Mouse (Mus musculus): ENCODE results near the gene Ubr4.

The Ubr4 gene

GRCm38 (mm10) chr4:139430891-139431290 lies 78.5 kb downstream of the Ubr4 start:
- no peak for DNase-seq (ENCODE audit: low spot score in 2 of 2)

- no peak for DNase-seq (ENCODE audit: low spot score in 2 of 2)
These were observed 80.8 kb downstream of the Ubr4 start for GRCm38 (mm10) chr4:139432966-139433765.

- DNase-seq (ENCODE audit: low spot score in 2 of 2), result no peak
These were observed 88.8 kb downstream of the Ubr4 start for GRCm38 (mm10) chr4:139441244-139441643.

GRCm38 (mm10) chr4:139441806-139442205 lies 89.4 kb downstream of the Ubr4 start:
- no peak for DNase-seq (ENCODE audit: low spot score in 2 of 2)

GRCm38 (mm10) chr4:139442391-139443355 lies 90.3 kb downstream of the Ubr4 start:
- DNase-seq (ENCODE audit: low spot score in 2 of 2), result no peak

- no peak for DNase-seq (ENCODE audit: low spot score in 2 of 2)
These were observed 91.9 kb downstream of the Ubr4 start for GRCm38 (mm10) chr4:139444315-139444714.

GRCm38 (mm10) chr4:139446176-139446575 lies 93.8 kb downstream of the Ubr4 start:
- no peak for DNase-seq (ENCODE audit: low spot score in 2 of 2)

GRCm38 (mm10) chr4:139446731-139447675 lies 94.6 kb downstream of the Ubr4 start:
- no peak for DNase-seq (ENCODE audit: low spot score in 2 of 2)

GRCm38 (mm10) chr4:139452944-139453700 lies 100.7 kb downstream of the Ubr4 start:
- DNase-seq (ENCODE audit: low spot score in 2 of 2), result no peak

GRCm38 (mm10) chr4:139454339-139454738 lies 101.9 kb downstream of the Ubr4 start:
- no peak for DNase-seq (ENCODE audit: low spot score in 2 of 2)

GRCm38 (mm10) chr4:139459970-139460369 lies 107.6 kb downstream of the Ubr4 start:
- DNase-seq (ENCODE audit: low spot score in 2 of 2), result no peak

- no peak for DNase-seq (ENCODE audit: low spot score in 2 of 2)
These were observed 111.8 kb downstream of the Ubr4 start for GRCm38 (mm10) chr4:139464163-139464562.

- DNase-seq (ENCODE audit: low spot score in 2 of 2), result no peak
These were observed 114.1 kb downstream of the Ubr4 start for GRCm38 (mm10) chr4:139466541-139466940.

- peak in 1 of 2 experiments; percentile 69 for DNase-seq (ENCODE audit: low spot score in 2 of 2)
These were observed 117.8 kb downstream of the Ubr4 start for GRCm38 (mm10) chr4:139470198-139470597.

GRCm38 (mm10) chr4:139476663-139477625 lies 124.5 kb downstream of the Ubr4 start:
- DNase-seq (ENCODE audit: low spot score in 2 of 2), result peak in 1 of 2 experiments; percentile 54

GRCm38 (mm10) chr4:139477983-139478382 lies 125.6 kb downstream of the Ubr4 start:
- no peak for DNase-seq (ENCODE audit: low spot score in 2 of 2)

- DNase-seq (ENCODE audit: low spot score in 2 of 2), result no peak
These were observed 126.8 kb downstream of the Ubr4 start for GRCm38 (mm10) chr4:139479176-139479575.

- no peak for DNase-seq (ENCODE audit: low spot score in 2 of 2)
These were observed 129.0 kb downstream of the Ubr4 start for GRCm38 (mm10) chr4:139481400-139481799.

GRCm38 (mm10) chr4:139483461-139484105 lies 131.2 kb downstream of the Ubr4 start:
- no peak for DNase-seq (ENCODE audit: low spot score in 2 of 2)
